Mouse (Mus musculus) neutrophil, adult 5-6 weeks (primary cell): ENCODE data around the gene B4galt2. TPM values are rescaled to one million over a fixed set of nuclear protein-coding genes. Genes with fewer than 3 reads are reported as not detected.

Experiments used
- ATAC-seq: fragments of 151-379, 151-347 bp; 2 replicates; pipeline ENCODE4 v1.8.0; 2017; ENCODE audit warnings: mild to moderate bottlenecking, moderate TSS enrichment; ENCODE audit not compliant: insufficient number of reproducible peaks, poor library complexity, low FRiP score, severe bottlenecking; ENCODE audit errors: extremely low read depth
- total RNA-seq: library from RNA; stranded (forward); fragments of 200-1000 nt; gene quantifications from 2 replicates; pipeline ENCODE4 v1.2.3, GENCODE M21; 2017

The B4galt2 gene
- total RNA-seq, 1 experiment from 2014 or later, result not detected

GRCm38 (mm10) chr4:117845316-117845715 lies 38.0 kb downstream of the B4galt2 start:
- no peak for ATAC-seq

GRCm38 (mm10) chr4:117844467-117844866 lies 38.8 kb downstream of the B4galt2 start:
- ATAC-seq, result no peak

GRCm38 (mm10) chr4:117843101-117843500 lies 40.2 kb downstream of the B4galt2 start:
- no peak for ATAC-seq

- ATAC-seq, result no peak
Observed at GRCm38 (mm10) chr4:117841566-117841965, 41.7 kb downstream of the B4galt2 start.

GRCm38 (mm10) chr4:117840821-117841220 lies 42.5 kb downstream of the B4galt2 start:
- ATAC-seq, result no peak

GRCm38 (mm10) chr4:117839366-117839765 lies 43.9 kb downstream of the B4galt2 start:
- no peak for ATAC-seq

GRCm38 (mm10) chr4:117837271-117837670 lies 46.0 kb downstream of the B4galt2 start:
- ATAC-seq, result no peak

GRCm38 (mm10) chr4:117836204-117836767 lies 47.0 kb downstream of the B4galt2 start:
- peak; percentile 55 for ATAC-seq

- no peak for ATAC-seq
Observed at GRCm38 (mm10) chr4:117835531-117836111, 47.7 kb downstream of the B4galt2 start.

- no peak for ATAC-seq
Observed at GRCm38 (mm10) chr4:117834845-117835530, 48.3 kb downstream of the B4galt2 start.

GRCm38 (mm10) chr4:117834457-117834844 lies 48.8 kb downstream of the B4galt2 start, which contains the start of gene Slc6a9:
Gene Slc6a9, plus strand, starts transcription at chr4:117834506.
- ATAC-seq, result no peak

- ATAC-seq, result no peak
Observed at GRCm38 (mm10) chr4:117831920-117832691, 51.2 kb downstream of the B4galt2 start.

GRCm38 (mm10) chr4:117831499-117831898 lies 51.8 kb downstream of the B4galt2 start:
- ATAC-seq, result no peak

- no peak for ATAC-seq
Observed at GRCm38 (mm10) chr4:117830801-117831200, 52.5 kb downstream of the B4galt2 start.

GRCm38 (mm10) chr4:117830124-117830551 lies 53.1 kb downstream of the B4galt2 start:
- no peak for ATAC-seq

GRCm38 (mm10) chr4:117829260-117830123 lies 53.8 kb downstream of the B4galt2 start:
- no peak for ATAC-seq

- ATAC-seq, result no peak
Observed at GRCm38 (mm10) chr4:117828572-117829145, 54.6 kb downstream of the B4galt2 start.
